Mouse (Mus musculus) lung, embryonic 15.5 days (tissue): Measurements from ENCODE around the gene Rpl18. TPM values are rescaled to one million over a fixed set of nuclear protein-coding genes. Genes with fewer than 3 reads are reported as not detected.

Experiments
- ATAC-seq: fragments of 200-750 bp; cut with Nextera tagmentation; 2 replicates; pipeline ENCODE4 v1.8.0; 2017; ENCODE audit warnings: moderate number of reproducible peaks, borderline replicate concordance; ENCODE audit not compliant: low FRiP score, low TSS enrichment; ENCODE audit errors: extremely low read depth
- H3K27ac ChIP-seq: fragments of 300-500 bp; sonication (generic); 2 replicates; pipeline ENCODE4 v1.5.1; 2015; ENCODE audit warnings: moderate library complexity, mild to moderate bottlenecking, inconsistent platforms
- H3K27me3 ChIP-seq: fragments of 300-500 bp; sonication (generic); 2 replicates; pipeline ENCODE4 v1.6.1; 2015; ENCODE audit warnings: inconsistent platforms
- H3K36me3 ChIP-seq: fragments of 300-500 bp; sonication (generic); 2 replicates; pipeline ENCODE4 v1.6.1; 2015; ENCODE audit warnings: inconsistent platforms
- H3K4me1 ChIP-seq: fragments of 300-500 bp; sonication (generic); 2 replicates; pipeline ENCODE4 v1.6.1; 2015; ENCODE audit warnings: inconsistent platforms
- H3K4me2 ChIP-seq: fragments of 300-500 bp; sonication (generic); 2 replicates; pipeline ENCODE4 v1.6.1; 2015; ENCODE audit warnings: inconsistent platforms, mild to moderate bottlenecking, moderate library complexity
- H3K4me3 ChIP-seq: fragments of 300-500 bp; sonication (generic); 2 replicates; pipeline ENCODE4 v1.5.1; 2015; ENCODE audit warnings: mild to moderate bottlenecking, inconsistent platforms
- H3K9ac ChIP-seq: fragments of 300-500 bp; sonication (generic); 2 replicates; pipeline ENCODE4 v1.6.1; 2015; ENCODE audit warnings: inconsistent platforms
- H3K9me3 ChIP-seq: fragments of 300-500 bp; sonication (generic); 2 replicates; pipeline ENCODE4 v1.6.1; 2016; ENCODE audit warnings: inconsistent platforms
- WGBS: fragments of 180-500 bp; shearing (Covaris S2); methylation state at CpG from one replicate; pipeline ENCODE4 v1.1.7; 2015; 5-methylcytosine and 5-hydroxymethylcytosine counted together
- polyA plus RNA-seq: library from polyadenylated mRNA; unstranded; fragments of >200 nt; fragmentation: Nextera tagmentation; extraction: Ambion mirVana; gene quantifications from 2 replicates; pipeline ENCODE4 v1.2.1, GENCODE M21; 2015

Gene Rpl18
- polyA plus RNA-seq, 1 experiment from 2014 or later: 1,016 TPM

DNA sequence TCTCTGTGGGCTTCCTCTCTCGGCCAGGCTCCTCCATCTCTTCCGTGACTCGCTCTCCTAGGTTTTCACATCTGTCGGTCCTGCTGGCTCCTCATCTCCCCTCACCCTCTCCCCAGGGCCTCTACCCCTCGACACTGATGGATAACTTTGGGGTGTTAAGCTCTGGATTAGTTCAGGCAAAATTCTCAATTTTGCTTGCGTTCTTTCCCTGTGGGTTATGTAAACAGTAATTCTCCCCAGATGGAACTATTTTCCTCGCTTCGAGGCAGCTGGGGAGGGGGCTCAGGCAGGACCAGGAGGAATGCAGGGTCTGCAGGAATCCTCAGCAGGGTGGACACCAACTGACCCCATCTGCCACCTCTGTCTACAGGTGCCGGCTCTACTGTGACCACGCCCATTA lies 29.4 kb upstream of the Rpl18 start:
- Histone ChIP-seq H3K4me1 (peaks cover 17% of the 10 kb centered on the region), H3K9ac (no peak overlapping the region), H3K27ac (no peak overlapping the region), H3K9me3 (no peaks in the 10 kb centered on the region), H3K4me2 (no peak overlapping the region), H3K27me3 (no peaks in the 10 kb centered on the region), H3K4me3 (no peak overlapping the region), H3K36me3 (no peaks in the 10 kb centered on the region)
- WGBS: 25% methylated on average over 10 of the region's 10 CpGs
- no peak for ATAC-seq

DNA sequence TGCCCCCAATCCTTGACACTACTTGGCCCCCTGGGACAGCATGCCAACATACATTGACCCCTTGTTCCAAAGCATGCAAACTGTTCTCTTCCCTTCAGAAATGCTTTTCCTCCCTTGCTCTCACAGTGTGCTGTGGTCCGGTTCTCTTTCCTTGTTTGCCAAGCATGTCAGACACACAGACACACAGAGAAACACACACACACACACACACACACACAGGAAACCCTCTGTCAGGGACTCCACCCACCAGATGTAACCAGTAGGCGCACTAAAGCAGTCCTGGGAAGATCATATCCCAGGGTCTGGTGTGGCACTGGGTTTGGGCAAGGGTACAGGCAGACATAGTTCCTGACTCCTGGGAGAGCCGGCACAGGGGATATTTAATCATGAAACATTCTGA lies 28.4 kb upstream of the Rpl18 start:
- WGBS: 58% methylated on average over 3 of the region's 3 CpGs
- no peak for ATAC-seq
- no peaks in the 10 kb centered on the region for H3K9me3 ChIP-seq
- H3K27ac ChIP-seq: no peak overlapping the region
- no peak overlapping the region for H3K4me3 ChIP-seq
- H3K9ac ChIP-seq: no peak overlapping the region
- no peaks in the 10 kb centered on the region for H3K36me3 ChIP-seq
- H3K4me2 ChIP-seq: no peak overlapping the region
- H3K4me1 ChIP-seq: peaks cover 12% of the 10 kb centered on the region
- H3K27me3 ChIP-seq: no peaks in the 10 kb centered on the region

DNA sequence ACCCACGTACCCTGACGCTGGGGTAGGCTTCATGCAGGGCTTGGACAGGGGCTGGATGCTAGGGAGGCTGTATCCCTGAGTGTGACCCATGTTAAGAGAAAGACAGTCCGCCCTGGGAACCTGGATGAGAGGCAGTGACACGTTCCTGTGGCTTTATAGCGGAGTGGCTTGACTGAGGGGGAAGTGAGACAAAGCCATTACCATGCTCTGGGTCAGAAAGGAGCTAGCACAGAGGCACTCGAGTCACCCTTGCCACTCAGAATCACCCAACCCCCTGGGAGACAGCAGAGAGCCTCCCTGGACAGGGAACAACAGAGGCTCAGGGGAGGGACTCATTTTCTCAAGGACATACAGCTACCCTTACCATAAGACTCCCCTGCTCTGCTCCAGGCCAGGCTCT lies 26.2 kb upstream of the Rpl18 start:
- H3K27ac ChIP-seq: no peak overlapping the region
- WGBS: 56% methylated on average over 6 of the region's 6 CpGs
- ATAC-seq: no peak
- H3K4me2 ChIP-seq: no peak overlapping the region
- H3K9me3 ChIP-seq: no peaks in the 10 kb centered on the region
- H3K4me3 ChIP-seq: no peak overlapping the region
- no peak overlapping the region for H3K9ac ChIP-seq
- H3K27me3 ChIP-seq: no peaks in the 10 kb centered on the region
- H3K4me1 ChIP-seq: peaks cover 7% of the 10 kb centered on the region; the same call in 1 of the 2 replicates
- H3K36me3 ChIP-seq: no peaks in the 10 kb centered on the region

DNA sequence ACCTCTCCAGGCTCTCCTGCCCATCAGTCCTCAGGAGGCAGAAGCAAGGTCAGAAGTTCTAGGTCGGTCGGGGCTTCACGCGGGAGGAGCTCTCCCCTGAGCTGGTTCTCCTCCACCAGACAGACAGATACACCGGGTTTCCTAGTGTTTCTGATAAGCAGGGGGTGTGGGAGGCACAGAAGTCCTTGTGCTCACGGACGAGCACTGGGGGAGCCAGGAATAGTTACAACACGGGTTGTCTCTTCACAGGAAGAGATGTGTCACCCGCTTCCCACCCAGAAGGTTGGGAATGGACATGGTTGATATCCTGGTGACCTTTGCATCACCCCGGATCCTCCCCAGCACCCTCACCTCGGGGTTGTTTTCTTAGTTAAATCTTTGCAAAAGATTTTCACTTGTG lies 25.5 kb upstream of the Rpl18 start:
- H3K4me1 ChIP-seq: peaks cover 7% of the 10 kb centered on the region; the same call in 1 of the 2 replicates
- no peak overlapping the region for H3K27ac ChIP-seq
- 51% methylated on average over 11 of the region's 11 CpGs for WGBS
- H3K4me2 ChIP-seq: no peak overlapping the region
- H3K9ac ChIP-seq: no peak overlapping the region
- H3K4me3 ChIP-seq: no peak overlapping the region
- H3K36me3 ChIP-seq: no peaks in the 10 kb centered on the region
- no peaks in the 10 kb centered on the region for H3K27me3 ChIP-seq
- ATAC-seq: no peak
- no peaks in the 10 kb centered on the region for H3K9me3 ChIP-seq

DNA sequence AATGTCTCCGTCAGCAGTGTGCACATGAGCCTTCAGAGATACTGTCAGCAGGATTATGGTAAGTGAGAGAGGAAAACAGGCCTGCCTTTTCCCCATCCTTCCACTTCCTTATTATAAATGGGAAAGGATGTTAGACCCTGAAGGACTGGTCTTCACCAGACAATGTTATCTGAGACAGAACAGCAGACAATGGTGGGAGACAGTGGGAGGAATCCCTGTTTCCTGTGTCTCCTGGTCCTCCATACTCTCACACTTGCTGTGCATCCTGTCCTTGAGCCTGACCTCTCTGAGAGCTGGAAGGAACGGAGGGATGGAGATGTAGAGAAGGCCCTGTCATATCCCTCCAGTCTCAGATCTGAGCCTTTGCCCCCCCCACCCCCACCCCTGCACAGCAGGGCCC lies 22.9 kb upstream of the Rpl18 start:
- Histone ChIP-seq H3K36me3 (no peaks in the 10 kb centered on the region), H3K9me3 (no peaks in the 10 kb centered on the region), H3K27me3 (no peaks in the 10 kb centered on the region), H3K9ac (no peak overlapping the region), H3K27ac (no peak overlapping the region), H3K4me3 (no peak overlapping the region), H3K4me1 (no peaks in the 10 kb centered on the region), H3K4me2 (no peak overlapping the region)
- ATAC-seq: no peak
- 79% methylated on average over 2 of the region's 2 CpGs for WGBS

DNA sequence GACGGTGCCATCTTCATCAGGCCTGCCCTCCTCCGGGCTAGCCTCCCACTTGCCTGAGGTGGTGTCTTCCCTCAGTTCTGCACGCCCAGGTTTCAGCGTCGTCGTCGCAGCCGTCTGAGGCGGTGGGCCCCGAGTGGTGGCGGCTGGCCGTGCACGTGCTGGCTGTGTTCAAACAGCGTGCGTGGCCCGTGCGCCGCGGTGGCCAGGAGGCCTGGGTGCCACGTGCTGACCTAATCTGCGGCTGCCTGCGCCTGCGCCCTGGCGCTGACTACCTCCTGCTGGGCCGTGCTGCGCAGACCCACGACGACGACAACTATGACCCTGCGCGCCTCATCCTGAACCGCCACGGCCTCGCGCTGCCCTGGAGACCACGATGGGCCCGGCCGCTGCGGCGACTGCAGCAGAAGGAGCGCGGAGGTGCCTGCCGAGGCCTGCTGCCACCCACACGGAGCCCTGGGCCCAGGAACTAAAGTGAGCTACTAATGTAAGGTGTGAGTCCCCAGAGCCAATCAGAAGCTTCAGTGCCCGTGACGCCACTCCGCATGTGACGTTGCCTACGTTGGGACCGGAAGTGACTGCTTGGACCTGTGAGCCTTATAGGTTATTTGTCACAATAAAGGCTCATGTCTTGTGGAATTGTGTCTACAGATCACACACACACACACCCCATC lies 21.2 kb upstream of the Rpl18 start, which contains the start of gene Sec1:
Gene Sec1, minus strand, starts transcription at position 482 of the 671 bp plus-strand sequence.
- Histone ChIP-seq H3K4me1 (no peaks in the 10 kb centered on the region), H3K4me3 (no peak within 1 kb of the TSS), H3K27me3 (peaks cover 9% of the 10 kb centered on the region), H3K36me3 (no peaks in the 10 kb centered on the region), H3K9me3 (no peaks in the 10 kb centered on the region), H3K9ac (no peak within 1 kb of the TSS), H3K27ac (no peak within 1 kb of the TSS), H3K4me2 (no peak within 1 kb of the TSS)
- 88% methylated on average over 50 of the region's 50 CpGs for WGBS
- ATAC-seq: peak; percentile 20; the same call in 1 of the 2 replicates

DNA sequence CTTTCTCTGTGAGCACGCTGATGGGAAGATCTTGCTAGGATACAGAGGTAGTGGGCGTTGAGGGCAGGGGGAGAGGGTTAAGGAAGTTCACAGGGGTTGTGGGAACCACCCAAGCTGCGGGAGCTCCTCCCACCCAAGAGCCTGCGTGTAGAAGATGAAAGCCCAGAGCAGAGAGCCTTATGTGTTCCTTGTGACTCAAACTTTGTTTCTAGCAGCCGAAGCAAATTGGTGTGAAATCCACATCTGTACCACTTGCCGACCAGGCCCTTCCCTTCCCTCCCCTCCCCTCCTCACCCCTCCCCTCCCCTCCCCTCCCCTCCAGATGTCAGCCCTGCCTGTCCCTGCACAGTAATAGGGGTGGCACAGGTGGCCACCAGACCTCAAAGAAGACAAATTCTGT lies 20.2 kb upstream of the Rpl18 start:
- Histone ChIP-seq H3K27ac (no peak overlapping the region), H3K9ac (no peak overlapping the region), H3K4me1 (peaks cover 4% of the 10 kb centered on the region), H3K36me3 (no peaks in the 10 kb centered on the region), H3K4me2 (no peak overlapping the region), H3K9me3 (no peaks in the 10 kb centered on the region), H3K4me3 (no peak overlapping the region), H3K27me3 (peaks cover 19% of the 10 kb centered on the region)
- WGBS: 18% methylated on average over 6 of the region's 6 CpGs
- no peak for ATAC-seq

DNA sequence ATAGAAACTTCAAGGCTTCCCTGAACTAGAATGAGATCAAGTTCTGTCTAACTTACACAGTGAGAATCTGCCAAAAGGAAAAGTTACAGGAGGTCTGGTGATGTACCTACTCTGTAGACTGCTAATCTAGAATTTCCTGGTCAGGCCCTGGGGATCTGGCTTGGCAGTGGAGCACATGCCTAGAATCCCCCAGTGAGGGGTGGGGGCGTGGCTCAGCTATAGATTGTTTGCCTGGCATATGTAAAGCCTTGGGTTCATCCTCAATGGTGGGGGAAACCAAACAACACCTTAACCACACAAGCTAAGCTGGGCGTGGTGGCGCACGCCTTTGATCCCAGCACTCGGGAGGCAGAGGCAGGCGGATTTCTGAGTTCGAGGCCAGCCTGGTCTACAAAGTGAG lies 17.4 kb upstream of the Rpl18 start:
- Histone ChIP-seq H3K9ac (no peak overlapping the region), H3K36me3 (no peaks in the 10 kb centered on the region), H3K27ac (no peak overlapping the region), H3K27me3 (peaks cover 33% of the 10 kb centered on the region), H3K4me2 (no peak overlapping the region), H3K4me3 (no peak overlapping the region), H3K9me3 (no peaks in the 10 kb centered on the region), H3K4me1 (peaks cover 13% of the 10 kb centered on the region)
- 81% methylated on average over 7 of the region's 7 CpGs for WGBS
- no peak for ATAC-seq

DNA sequence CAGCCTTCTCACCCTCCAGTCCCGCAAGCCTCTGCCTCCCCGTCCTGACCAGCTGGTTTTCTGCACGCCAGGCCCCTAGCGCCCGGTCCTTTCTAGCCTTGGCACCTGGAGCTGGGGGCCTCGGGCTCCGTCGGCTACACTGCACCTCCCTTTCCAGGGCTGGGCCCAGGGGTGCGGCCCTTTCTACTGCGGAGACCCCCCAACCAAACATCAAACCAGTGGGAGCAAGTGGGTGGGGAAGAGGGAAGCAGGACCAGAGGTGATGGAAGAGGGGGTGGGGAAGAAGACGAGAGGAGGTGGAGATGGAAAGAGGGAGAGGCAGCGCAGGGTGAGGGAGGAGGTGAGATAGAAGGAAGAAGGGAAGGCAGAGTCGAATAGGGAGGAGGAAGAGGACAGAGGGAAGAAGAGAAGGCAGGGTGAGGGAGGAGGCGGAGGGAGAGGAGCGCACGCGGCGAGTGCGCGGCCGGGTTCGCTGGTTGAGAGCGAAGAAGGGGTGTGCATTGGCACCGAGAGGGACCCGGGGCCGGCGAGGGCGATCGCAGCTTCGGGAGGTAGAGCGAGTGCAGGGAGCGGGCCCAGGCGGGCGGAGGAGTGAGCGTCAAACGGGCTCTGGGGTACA lies 15.6 kb upstream of the Rpl18 start, which contains the start of gene Car11:
Gene Car11, plus strand, starts transcription at position 321 of the 619 bp plus-strand sequence.
- Histone ChIP-seq H3K4me1 (peaks cover 24% of the 10 kb centered on the region), H3K9ac (peak within 1 kb of the TSS; percentile 36), H3K27ac (no peak within 1 kb of the TSS), H3K36me3 (no peaks in the 10 kb centered on the region), H3K9me3 (no peaks in the 10 kb centered on the region), H3K4me3 (peak within 1 kb of the TSS; percentile 34), H3K27me3 (peaks cover 33% of the 10 kb centered on the region), H3K4me2 (peak within 1 kb of the TSS; percentile 72)
- ATAC-seq: no peak
- WGBS: 2% methylated on average over 36 of the region's 36 CpGs

DNA sequence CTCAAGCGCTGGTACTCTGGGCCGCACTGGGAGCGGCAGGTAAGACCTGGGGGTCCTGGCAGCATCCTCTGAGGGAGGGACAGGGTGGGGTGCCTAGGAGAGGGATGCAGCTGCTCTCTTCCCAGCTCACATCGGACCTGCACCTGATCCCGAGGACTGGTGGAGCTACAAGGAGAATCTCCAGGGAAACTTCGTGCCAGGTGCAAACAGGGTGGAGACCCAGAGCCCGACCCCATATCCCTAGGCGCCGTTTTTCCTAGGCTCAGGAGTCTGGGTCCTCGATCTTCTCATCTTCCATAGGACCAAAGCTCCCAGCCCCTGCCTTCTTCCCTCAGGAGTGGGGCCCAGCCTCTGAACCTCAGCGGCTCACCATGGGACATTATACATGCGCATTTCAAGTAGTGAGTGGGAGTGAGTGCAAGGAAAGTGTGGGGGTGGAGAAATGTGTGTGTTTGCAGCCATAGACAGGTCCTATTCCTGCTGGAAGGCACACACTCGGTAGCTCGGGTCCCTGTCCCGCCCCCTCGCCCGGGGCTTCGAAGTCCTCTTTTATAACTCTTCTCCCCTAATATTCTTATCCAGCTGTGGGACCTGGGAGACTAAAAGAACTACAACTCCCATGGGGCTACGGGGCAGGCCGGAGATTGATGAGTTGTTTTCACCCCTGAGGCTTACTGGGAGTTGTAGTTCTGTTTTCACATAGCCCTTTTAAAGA lies 14.8 kb upstream of the Rpl18 start:
- peaks cover 33% of the 10 kb centered on the region for H3K27me3 ChIP-seq
- no peak overlapping the region for H3K27ac ChIP-seq
- H3K9ac ChIP-seq: peak overlapping the region; percentile 36
- no peaks in the 10 kb centered on the region for H3K36me3 ChIP-seq
- peaks cover 28% of the 10 kb centered on the region for H3K4me1 ChIP-seq
- peak overlapping the region; percentile 72 for H3K4me2 ChIP-seq
- peak; percentile 13; the same call in 1 of the 2 replicates for ATAC-seq
- peak overlapping the region; percentile 34 for H3K4me3 ChIP-seq
- H3K9me3 ChIP-seq: no peaks in the 10 kb centered on the region
- WGBS: 1% methylated on average over 20 of the region's 20 CpGs

DNA sequence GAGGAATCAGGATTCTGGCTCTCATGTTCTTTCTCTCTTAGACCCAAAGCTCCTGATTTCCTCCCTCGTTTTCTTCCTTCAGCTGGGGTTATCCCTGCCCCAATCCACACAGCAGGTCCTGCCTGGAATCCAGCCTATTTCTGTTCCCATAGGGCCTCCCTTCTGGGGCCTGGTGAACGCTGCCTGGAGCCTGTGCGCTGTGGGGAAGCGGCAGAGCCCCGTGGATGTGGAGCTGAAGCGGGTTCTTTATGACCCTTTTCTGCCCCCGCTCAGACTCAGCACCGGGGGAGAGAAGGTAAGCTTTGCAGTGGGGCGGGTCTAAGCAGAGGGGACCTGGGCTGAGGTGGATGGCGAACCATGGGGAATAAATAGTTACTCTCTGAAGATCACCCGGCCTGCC lies 14.2 kb upstream of the Rpl18 start:
- peaks cover 33% of the 10 kb centered on the region for H3K27me3 ChIP-seq
- H3K4me3 ChIP-seq: no peak overlapping the region
- no peak overlapping the region for H3K27ac ChIP-seq
- ATAC-seq: no peak
- H3K4me1 ChIP-seq: peaks cover 34% of the 10 kb centered on the region
- peak overlapping the region; percentile 72 for H3K4me2 ChIP-seq
- H3K9me3 ChIP-seq: no peaks in the 10 kb centered on the region
- no peak overlapping the region for H3K9ac ChIP-seq
- H3K36me3 ChIP-seq: no peaks in the 10 kb centered on the region
- 34% methylated on average over 11 of the region's 11 CpGs for WGBS

DNA sequence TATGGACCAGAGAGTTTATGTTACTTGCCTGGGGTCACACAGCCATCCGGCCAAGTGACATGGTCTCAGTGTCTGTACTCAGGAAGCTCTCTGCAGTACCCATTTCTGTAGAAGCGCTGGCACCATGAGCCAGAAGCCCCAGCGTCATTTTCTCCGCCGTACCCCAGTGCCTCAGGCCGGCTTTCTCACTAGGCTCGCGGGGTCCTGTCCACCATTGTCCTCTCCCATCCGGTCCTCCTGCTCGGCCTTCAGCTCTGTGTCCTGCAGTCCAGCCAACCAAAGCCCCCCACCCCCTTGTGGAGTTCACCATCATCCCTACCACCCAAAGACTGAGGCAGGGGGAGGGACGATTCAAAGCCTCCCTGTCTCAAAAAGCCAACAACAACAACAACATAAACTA lies 13.7 kb upstream of the Rpl18 start:
- no peak overlapping the region for H3K9ac ChIP-seq
- peaks cover 39% of the 10 kb centered on the region for H3K4me1 ChIP-seq
- H3K4me2 ChIP-seq: no peak overlapping the region
- H3K27me3 ChIP-seq: peaks cover 33% of the 10 kb centered on the region
- H3K9me3 ChIP-seq: no peaks in the 10 kb centered on the region
- no peak for ATAC-seq
- no peaks in the 10 kb centered on the region for H3K36me3 ChIP-seq
- no peak overlapping the region for H3K27ac ChIP-seq
- no peak overlapping the region for H3K4me3 ChIP-seq
- 83% methylated on average over 11 of the region's 11 CpGs for WGBS
